Mouse (Mus musculus): ENCODE measurements at regions not wholly inside any gene's neighbourhood (a gene's known extent, or its start where the extent isn't known, plus 50 kb on each side); places are given as distances from the start of the nearest gene placed in this dataset.

DNA sequence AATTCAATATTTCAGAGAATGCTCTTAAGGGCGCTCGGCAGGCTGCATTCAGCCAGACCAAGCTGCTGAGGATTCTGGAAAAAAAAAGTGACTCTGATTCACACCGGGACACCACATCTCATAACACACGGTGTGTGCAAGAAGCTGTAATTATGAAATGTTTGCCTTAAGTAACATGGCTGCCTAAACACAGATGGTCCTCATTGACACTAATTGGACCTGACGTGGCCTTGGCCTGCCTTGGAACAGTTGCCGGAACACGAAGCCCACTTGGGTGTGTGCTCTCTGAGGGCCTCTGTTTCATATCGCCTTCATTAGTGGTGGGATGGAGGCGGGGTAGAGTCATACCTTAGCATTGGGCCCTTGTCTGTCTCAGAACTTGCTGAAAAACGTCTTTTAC, 236.2 kb upstream of the Msx2 start:
- in situ Hi-C loops (cut with MboI, MseI), result loop anchor here (10.0 kb wide), 1 partner anchor 674 kb away; no protein-coding TSS in a partner anchor

- in situ Hi-C loops (cut with MboI, MseI), result loop anchor here (10.0 kb wide), 1 partner anchor 673 kb away; no protein-coding TSS in a partner anchor
These were observed 234.7 kb upstream of the Msx2 start for GRCm38 (mm10) chr13:53707548-53707947.

DNA sequence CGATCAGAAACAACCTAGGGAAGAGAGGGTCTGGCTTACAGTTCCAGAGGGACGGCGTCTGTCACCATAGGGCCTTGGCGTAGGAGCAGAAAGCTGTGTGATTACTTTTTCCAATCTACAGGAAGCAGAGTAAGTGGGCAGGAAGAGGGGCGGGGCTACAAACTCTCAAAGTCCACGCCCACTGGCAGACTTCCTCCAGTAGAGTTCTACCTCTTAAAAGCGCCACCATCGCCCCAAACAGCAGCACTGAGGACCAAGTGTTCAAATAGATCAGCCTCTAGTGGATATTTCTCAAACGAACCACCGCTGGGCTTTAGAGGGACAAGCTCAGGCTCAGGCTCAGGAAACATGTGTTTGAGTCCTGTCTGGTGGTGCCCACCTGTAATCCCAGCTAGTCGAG, 231.2 kb upstream of the Msx2 start:
- in situ Hi-C loops (cut with MboI, MseI), result loop anchor here (10.0 kb wide), 1 partner anchor 669 kb away; no protein-coding TSS in a partner anchor

DNA sequence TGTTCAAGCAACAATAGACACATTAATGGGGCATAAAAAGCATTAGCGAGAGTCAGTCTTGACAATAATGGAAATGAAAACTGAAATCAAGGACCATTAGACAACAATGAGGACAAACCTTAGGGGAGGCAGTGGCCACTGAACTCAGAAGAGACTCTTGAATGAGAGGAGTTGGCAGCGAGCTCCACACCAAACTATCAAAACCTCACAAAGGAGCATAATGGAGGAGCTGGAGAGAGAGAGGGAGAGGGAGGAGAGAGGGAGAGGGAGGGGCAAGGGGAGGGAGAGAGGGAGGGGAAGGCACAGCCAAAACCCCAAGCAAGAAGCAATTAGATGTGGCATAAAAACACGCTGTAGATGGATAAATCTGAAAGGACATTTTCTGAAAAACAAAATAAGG, 227.4 kb upstream of the Msx2 start:
- in situ Hi-C loops (cut with MboI, MseI), result loop anchor here (10.0 kb wide), 1 partner anchor 665 kb away; no protein-coding TSS in a partner anchor

DNA sequence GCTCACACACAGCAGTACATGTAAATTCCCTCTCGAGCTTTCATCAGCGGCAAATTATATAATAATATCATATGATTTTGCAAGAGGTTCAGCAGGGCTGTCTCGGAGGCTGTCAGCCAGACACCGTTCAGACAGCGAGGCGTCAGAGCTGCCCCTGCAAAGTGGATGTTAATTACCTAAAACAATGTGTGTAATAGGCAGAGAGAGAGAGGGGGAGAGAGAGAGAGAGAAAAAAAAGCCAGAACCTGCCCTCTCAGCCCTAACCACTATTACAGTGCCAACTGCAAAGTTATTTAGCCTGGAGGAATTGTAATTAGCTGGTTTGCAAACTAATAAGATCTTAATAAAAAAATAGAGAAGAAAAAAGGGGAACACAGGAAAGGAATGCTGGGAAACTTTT, 225.1 kb upstream of the Msx2 start:
- in situ Hi-C loops (cut with MboI, MseI), result no loop called here

DNA sequence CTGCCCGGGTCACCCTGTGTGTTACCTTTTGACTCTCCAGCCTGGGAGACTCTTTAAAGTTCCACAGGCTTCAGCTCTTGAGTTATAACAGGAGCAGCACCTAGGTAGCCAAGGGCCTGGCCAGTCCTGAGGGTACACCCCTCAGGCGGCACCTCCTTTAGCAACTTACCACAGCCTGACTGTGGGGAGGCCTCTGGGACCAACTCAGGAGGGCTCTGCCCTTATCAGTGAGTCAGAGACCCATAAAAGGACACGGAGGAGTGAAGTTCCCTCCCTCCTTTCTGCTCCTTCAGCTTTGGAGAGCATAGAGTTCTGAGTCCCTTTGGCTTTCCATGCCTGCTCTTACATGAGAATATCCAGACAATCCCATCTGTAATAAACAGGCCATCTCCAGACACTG, 222.5 kb upstream of the Msx2 start:
- in situ Hi-C loops (cut with MboI, MseI), result no loop called here

- in situ Hi-C loops (cut with MboI, MseI), result no loop called here
These were observed 216.1 kb upstream of the Msx2 start for GRCm38 (mm10) chr13:53688934-53689333.

DNA sequence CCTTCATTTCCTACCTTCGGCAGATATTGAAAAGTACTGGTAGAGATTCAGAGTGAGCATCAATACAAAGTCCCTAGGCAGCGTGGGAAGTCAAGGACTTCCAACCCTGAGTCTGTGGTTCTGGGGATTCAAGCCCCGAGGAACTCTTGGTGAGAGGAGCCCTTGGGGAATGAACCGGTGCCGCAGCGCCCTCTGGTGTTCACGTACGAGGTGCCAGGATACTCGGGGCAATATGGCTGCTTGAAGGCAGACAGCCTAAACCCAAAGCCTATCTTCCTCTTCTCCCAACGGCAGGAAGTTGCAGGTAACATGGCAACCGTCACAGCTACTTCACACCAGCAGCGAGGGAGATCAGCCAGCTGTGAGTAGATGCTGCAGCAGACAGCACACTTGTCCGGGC, 215.6 kb upstream of the Msx2 start:
- in situ Hi-C loops (cut with MboI, MseI), result no loop called here

DNA sequence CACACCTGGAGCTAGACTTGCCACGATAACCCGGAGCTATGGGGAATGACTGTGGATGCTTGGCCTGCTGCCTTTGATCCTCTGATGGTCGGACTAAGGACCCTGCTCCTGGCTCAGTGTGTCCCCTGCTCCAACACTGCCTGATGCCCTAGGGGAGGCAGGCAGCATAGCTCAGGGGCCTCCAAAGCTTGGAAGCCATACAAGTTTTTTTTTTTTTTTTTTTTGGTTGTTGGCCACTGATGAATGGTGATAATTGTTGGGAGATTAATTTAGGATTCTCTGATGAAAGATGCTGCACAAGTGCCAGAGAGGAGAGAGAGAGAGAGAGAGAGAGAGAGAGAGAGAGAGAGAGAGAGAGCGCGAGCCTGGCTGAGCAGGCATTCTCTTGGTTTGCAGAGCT, 211.6 kb upstream of the Msx2 start:
- in situ Hi-C loops (cut with MboI, MseI), result no loop called here

GRCm38 (mm10) chr13:53677187-53677586, 204.3 kb upstream of the Msx2 start:
- in situ Hi-C loops (cut with MboI, MseI), result no loop called here

DNA sequence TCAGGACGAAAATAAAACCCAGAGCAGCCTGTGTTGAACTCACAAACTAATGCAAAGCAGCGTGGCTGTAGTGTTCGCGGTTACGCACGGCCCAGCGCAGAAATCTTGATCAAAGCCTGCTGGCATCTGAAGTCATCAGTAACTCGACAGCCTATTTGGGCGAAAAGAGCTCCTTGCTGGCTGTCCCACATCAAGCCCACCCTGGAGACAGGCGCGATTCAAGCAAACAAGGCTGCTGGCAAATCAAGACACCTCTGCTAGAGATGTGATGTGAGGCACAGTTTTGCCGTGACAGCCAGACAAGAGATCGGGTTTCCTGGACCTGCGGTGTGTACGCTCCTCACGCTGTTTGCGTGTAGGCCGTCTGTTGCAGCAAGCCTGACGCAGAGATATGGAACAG, 197.5 kb upstream of the Msx2 start:
- in situ Hi-C loops (cut with MboI, MseI), result no loop called here

DNA sequence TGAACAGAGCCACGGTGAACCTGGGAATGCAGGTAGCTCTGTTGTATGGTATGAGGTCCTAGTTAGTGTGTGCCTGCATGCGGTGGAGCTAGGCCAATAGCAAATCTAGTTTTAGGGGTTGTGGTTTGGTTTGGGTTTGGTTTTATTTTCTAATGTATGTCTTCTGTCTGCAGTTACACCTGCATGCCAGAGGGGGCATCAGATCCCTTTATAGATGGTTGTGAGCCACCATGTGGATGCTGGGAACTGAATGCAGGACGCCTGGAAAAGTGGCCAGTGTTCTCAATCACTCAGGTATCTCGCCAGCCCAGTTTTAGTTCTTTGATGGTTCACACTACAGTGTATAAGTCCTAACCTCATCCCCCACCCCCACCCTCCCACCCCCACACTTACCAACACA, 194.6 kb upstream of the Msx2 start:
- in situ Hi-C loops (cut with MboI, MseI), result no loop called here

DNA sequence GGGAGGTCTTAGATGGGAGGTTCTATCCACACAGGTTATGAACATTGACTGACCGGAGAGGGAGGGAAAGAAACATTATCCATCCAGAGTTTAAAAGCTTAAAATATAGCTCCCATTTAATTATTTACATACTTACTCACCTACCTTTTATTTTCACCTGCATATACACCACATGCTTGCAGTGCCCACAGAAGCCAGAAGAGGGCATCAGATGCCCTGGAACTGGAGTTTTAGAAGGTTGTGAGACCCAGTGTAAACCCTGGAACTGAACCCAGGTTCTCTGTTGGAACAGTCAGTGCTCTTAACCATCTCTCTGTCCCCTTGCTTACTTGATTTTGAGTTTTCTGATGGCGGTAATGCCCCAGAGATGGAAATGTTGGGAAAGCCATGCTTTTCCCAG, 192.7 kb upstream of the Msx2 start:
- in situ Hi-C loops (cut with MboI, MseI), result no loop called here

GRCm38 (mm10) chr13:53664631-53665230, 191.9 kb upstream of the Msx2 start:
- in situ Hi-C loops (cut with MboI, MseI), result no loop called here

- in situ Hi-C loops (cut with MboI, MseI), result no loop called here
These were observed 180.0 kb upstream of the Msx2 start for GRCm38 (mm10) chr13:53652826-53653225.

DNA sequence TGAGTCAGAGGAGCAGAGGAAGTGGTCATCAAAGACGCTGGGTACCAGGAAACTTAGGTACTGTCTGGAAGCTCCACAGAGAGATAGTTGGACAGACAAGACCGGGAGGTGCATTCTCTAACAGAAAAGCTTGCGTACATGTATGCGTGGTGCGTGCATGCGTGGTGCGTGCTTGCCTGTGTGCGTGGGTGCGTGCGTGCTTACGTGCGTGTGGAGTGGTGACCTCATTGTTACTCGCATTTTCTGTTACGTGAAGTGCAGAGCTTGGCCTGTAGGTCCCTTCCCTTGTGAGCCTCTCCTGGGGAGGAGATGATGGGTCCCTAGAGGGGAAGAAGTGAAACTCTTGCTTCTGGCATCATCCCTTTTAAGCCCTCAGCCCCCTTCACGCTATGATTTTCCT, 175.5 kb upstream of the Msx2 start:
- in situ Hi-C loops (cut with MboI, MseI), result no loop called here

- in situ Hi-C loops (cut with MboI, MseI), result no loop called here
These were observed 169.7 kb upstream of the Msx2 start for GRCm38 (mm10) chr13:53642557-53642956.

DNA sequence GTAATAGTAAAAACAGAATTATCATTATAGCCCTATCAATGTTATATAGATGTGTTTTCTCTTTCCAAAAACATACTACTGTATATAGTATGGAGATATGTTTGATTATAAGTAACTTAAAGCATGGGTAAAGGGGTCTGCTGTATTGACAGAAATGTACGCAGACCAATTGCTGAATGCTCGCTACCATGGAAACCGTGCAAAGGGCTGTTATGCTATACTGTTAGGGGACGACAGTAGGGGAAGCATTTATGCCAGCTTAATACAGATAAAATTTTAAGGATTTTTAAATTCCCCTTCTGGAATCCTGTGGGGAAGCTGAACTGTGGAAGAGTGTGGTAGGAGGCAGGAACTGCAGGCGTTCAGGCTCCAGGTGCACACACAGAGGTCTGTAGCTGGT, 166.7 kb upstream of the Msx2 start:
- in situ Hi-C loops (cut with MboI, MseI), result no loop called here

- in situ Hi-C loops (cut with MboI, MseI), result no loop called here
These were observed 166.2 kb upstream of the Msx2 start for GRCm38 (mm10) chr13:53639115-53639514.

- in situ Hi-C loops (cut with MboI, MseI), result no loop called here
These were observed 163.1 kb upstream of the Msx2 start for GRCm38 (mm10) chr13:53636011-53636410.

DNA sequence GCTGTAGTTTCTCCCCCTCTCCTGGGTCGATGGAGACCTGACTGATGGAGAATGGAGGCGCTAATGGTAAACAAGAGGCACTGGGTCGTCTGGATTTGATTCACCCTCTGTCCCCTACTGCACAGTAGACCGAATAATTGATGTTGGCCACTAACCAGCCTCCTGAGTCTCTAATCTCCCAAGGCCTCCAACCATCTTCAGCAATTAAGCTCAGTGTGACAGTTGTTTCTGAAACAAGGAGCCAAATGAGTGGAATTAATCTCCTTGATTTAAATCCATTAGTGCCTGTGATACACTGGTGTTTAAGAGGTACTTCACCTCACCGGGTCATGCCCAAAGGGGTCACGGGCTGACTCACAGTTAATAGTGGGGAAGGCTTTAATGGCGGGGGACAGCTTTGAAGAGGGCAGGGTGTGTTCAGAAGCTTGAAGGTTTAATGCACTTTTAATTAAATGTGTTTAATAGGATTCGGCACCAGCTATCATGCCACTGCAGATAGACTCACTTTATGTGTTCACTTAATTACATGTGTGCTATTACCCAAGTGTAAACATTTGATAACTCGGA, 161.8 kb upstream of the Msx2 start:
- in situ Hi-C loops (cut with MboI, MseI), result no loop called here

DNA sequence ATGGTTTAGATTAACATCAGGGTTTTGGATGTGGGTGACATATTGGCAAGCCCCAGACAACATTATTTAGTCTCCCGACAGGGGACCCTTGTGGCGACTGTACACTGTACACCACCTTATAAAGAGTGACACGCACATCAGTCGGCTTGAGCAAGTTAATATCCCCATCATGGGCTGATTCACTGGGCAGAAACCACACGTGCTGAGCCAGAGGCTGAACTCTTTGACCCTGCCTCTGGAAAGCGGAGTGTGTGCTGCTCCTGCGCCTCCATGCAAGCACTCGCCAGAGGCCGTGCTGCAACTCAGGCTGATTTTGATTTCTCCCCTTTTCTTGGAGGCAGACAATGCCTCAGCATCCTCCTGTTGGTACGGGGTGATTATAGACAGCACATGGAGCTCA, 125.2 kb upstream of the Msx2 start:
- in situ Hi-C loops (cut with MboI, MseI), result no loop called here

- in situ Hi-C loops (cut with MboI, MseI), result no loop called here
These were observed 124.3 kb upstream of the Msx2 start for GRCm38 (mm10) chr13:53596871-53597800.
